Mouse (Mus musculus): ENCODE data around the gene Colgalt1. TPM values are rescaled to one million over a fixed set of nuclear protein-coding genes. Genes with fewer than 3 reads are reported as not detected.

The Colgalt1 gene
- polyA plus RNA-seq, 1 experiment from 2014 or later: 57.5 TPM

- ATAC-seq (ENCODE audit: low FRiP score): no peak
- H3K4me3 ChIP-seq: peak overlapping the region; percentile 4; the same call in 1 of the 2 replicates
- no peaks in the 10 kb centered on the region for H3K9me3 ChIP-seq
- H3K4me2 ChIP-seq: peak overlapping the region; percentile 81
- H3K36me3 ChIP-seq: no peaks in the 10 kb centered on the region; the same call in 1 of the 2 replicates
- WGBS: 71% methylated on average over 9 of the region's 9 CpGs
- peaks cover 43% of the 10 kb centered on the region for H3K4me1 ChIP-seq (replicated peaks)
- peaks cover 9% of the 10 kb centered on the region for H3K27me3 ChIP-seq
- peak overlapping the region; percentile 78 for H3K27ac ChIP-seq
- H3K9ac ChIP-seq: no peak overlapping the region
Measured at GRCm38 (mm10) chr8:71572847-71573633, 37.8 kb upstream of the Colgalt1 start.

DNA sequence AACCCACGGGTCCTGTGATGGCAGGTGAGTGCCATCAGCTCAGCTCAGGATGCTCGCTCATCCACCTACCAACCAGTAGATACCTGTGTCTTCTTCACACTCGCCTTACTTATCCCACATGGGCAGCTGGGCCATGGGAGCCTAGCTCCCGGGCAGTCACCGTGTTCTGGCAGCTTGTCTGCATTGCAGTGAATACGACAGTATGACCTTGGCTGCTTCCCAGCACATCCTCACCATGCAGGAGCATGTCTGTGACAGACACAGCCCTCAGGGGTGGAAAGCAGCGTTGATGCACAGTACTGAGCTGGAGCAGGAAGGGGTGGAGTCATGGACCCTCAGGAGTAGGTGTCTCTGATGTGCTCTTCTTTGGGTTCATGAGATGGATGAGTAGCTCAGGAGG, 36.4 kb upstream of the Colgalt1 start:
- Histone ChIP-seq H3K27me3 (peaks cover 3% of the 10 kb centered on the region; the same call in 1 of the 2 replicates), H3K27ac (no peak overlapping the region), H3K4me2 (no peak overlapping the region), H3K9me3 (no peaks in the 10 kb centered on the region), H3K36me3 (peaks cover 2% of the 10 kb centered on the region; the same call in 1 of the 2 replicates), H3K4me3 (no peak overlapping the region), H3K9ac (no peak overlapping the region), H3K4me1 (replicated peaks) (peaks cover 35% of the 10 kb centered on the region)
- no peak for ATAC-seq (ENCODE audit: low FRiP score)
- 78% methylated on average over 7 of the region's 7 CpGs for WGBS

GRCm38 (mm10) chr8:71575020-71575419, 35.8 kb upstream of the Colgalt1 start:
- Histone ChIP-seq H3K9me3 (no peaks in the 10 kb centered on the region), H3K4me1 (replicated peaks) (peaks cover 41% of the 10 kb centered on the region), H3K27ac (no peak overlapping the region), H3K9ac (no peak overlapping the region), H3K4me2 (no peak overlapping the region), H3K27me3 (peaks cover 9% of the 10 kb centered on the region; the same call in 1 of the 2 replicates), H3K4me3 (no peak overlapping the region), H3K36me3 (peaks cover 6% of the 10 kb centered on the region; the same call in 1 of the 2 replicates)
- 75% methylated on average over 1 of the region's 1 CpGs for WGBS
- ATAC-seq (ENCODE audit: low FRiP score): no peak

- Histone ChIP-seq H3K27ac (no peak overlapping the region), H3K4me2 (no peak overlapping the region), H3K36me3 (peaks cover 27% of the 10 kb centered on the region), H3K4me3 (no peak overlapping the region), H3K9ac (no peak overlapping the region), H3K27me3 (peaks cover 13% of the 10 kb centered on the region; the same call in 1 of the 2 replicates), H3K9me3 (no peaks in the 10 kb centered on the region), H3K4me1 (replicated peaks) (peaks cover 23% of the 10 kb centered on the region)
- 73% methylated on average over 4 of the region's 4 CpGs for WGBS
- no peak for ATAC-seq (ENCODE audit: low FRiP score)
Measured at GRCm38 (mm10) chr8:71577856-71578387, 32.9 kb upstream of the Colgalt1 start.

DNA sequence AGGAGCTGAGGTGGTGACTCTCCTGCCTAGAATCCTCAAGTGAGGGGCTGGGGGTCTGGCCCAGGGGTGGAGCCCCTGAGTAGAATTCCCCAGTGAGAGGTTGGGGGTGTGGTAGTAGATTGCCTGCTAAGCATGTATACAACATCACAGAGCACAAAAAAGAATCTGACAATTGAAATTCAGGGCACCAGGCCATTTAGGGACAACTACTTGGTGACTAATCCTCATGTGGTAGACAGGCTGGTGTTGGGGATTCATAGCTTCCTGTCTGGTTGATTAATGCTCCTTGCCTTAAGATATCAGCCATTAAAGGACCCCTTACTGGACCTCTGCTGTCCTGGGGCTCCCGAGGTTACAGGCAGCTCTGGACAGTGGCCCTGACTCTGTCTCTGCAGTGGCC, 31.8 kb upstream of the Colgalt1 start:
- H3K27ac ChIP-seq: peak overlapping the region; percentile 35; the same call in 1 of the 2 replicates
- no peak for ATAC-seq (ENCODE audit: low FRiP score)
- no peak overlapping the region for H3K4me3 ChIP-seq
- peaks cover 19% of the 10 kb centered on the region for H3K4me1 ChIP-seq (replicated peaks)
- WGBS: 89% methylated on average over 1 of the region's 1 CpGs
- H3K9ac ChIP-seq: no peak overlapping the region
- no peaks in the 10 kb centered on the region for H3K9me3 ChIP-seq
- H3K4me2 ChIP-seq: no peak overlapping the region
- H3K27me3 ChIP-seq: peaks cover 13% of the 10 kb centered on the region; the same call in 1 of the 2 replicates
- peaks cover 32% of the 10 kb centered on the region for H3K36me3 ChIP-seq

- ATAC-seq (ENCODE audit: low FRiP score): 0 out of 2 replicates have a peak, but pooled peaks have one; percentile 11
- Histone ChIP-seq H3K4me1 (replicated peaks) (peaks cover 15% of the 10 kb centered on the region), H3K9ac (no peak overlapping the region)
Measured at GRCm38 (mm10) chr8:71579476-71579875, 31.3 kb upstream of the Colgalt1 start.

GRCm38 (mm10) chr8:71580201-71580600, 30.6 kb upstream of the Colgalt1 start:
- H3K4me3 ChIP-seq: no peak overlapping the region
- ATAC-seq (ENCODE audit: low FRiP score): peak; percentile 46; the same call in 1 of the 2 replicates

More at GRCm38 (mm10) chr8:71579476-71579875, 31.3 kb upstream of the Colgalt1 start:
- Histone ChIP-seq H3K36me3 (peaks cover 37% of the 10 kb centered on the region), H3K27ac (peak overlapping the region; percentile 35; the same call in 1 of the 2 replicates), H3K4me2 (no peak overlapping the region), H3K9me3 (no peaks in the 10 kb centered on the region), H3K4me3 (no peak overlapping the region), H3K27me3 (peaks cover 13% of the 10 kb centered on the region; the same call in 1 of the 2 replicates)
- 86% methylated on average over 14 of the region's 14 CpGs for WGBS

GRCm38 (mm10) chr8:71586891-71587290, 23.9 kb upstream of the Colgalt1 start:
- H3K4me1 ChIP-seq (replicated peaks): peaks cover 12% of the 10 kb centered on the region
- H3K9me3 ChIP-seq: no peaks in the 10 kb centered on the region
- H3K36me3 ChIP-seq: peaks cover 44% of the 10 kb centered on the region
- no peak overlapping the region for H3K4me2 ChIP-seq
- no peaks in the 10 kb centered on the region for H3K27me3 ChIP-seq
- H3K27ac ChIP-seq: no peak overlapping the region
- H3K9ac ChIP-seq: no peak overlapping the region
- ATAC-seq (ENCODE audit: low FRiP score): no peak
- 78% methylated on average over 2 of the region's 2 CpGs for WGBS
- H3K4me3 ChIP-seq: no peak overlapping the region

More at GRCm38 (mm10) chr8:71580201-71580600, 30.6 kb upstream of the Colgalt1 start:
- Histone ChIP-seq H3K27ac (no peak overlapping the region), H3K4me1 (replicated peaks) (peaks cover 13% of the 10 kb centered on the region), H3K4me2 (no peak overlapping the region), H3K9ac (no peak overlapping the region), H3K36me3 (peaks cover 44% of the 10 kb centered on the region), H3K9me3 (no peaks in the 10 kb centered on the region), H3K27me3 (peaks cover 13% of the 10 kb centered on the region; the same call in 1 of the 2 replicates)
- 26% methylated on average over 9 of the region's 9 CpGs for WGBS

DNA sequence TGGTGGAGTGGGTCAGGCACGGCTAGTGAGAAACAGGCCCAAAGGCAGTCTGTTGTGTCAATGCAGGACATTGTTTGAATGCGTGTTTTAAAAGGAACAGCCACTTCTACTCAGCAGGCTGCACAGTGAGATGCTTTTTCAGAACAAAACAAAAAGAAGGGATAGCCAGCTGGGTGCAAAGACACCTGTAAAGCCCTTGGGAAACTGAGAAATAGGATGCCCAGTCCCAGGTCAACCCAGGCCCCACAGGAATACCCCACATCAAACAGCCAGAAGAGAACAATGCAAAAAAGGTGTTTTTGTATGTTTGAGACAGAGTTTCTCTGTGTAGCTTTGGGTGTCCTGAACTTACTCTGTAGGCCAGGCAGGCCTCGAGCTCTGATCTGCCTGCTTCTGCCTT, 22.0 kb upstream of the Colgalt1 start:
- peaks cover 25% of the 10 kb centered on the region for H3K4me1 ChIP-seq (replicated peaks)

DNA sequence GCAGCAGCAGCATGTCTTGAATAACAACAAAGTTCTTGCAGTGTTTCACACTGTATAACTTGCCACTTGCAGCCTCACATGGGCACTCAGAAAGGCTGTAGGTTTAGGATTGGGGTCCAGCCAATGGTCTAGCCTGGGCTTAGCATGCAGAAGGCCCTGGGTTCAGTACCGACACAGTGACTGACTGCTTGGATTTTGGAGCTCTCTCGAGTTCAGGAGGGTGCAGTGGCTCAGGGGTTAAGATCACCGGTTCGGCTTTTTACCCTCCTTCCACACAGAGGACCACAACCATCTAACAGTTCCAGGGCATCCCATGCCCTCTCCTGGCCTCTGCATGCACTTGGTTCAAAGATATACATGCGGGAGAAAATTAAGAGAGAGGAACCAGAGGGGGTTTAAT, 19.8 kb upstream of the Colgalt1 start:
- Histone ChIP-seq H3K4me3 (peak overlapping the region; percentile 66), H3K27me3 (no peaks in the 10 kb centered on the region), H3K36me3 (peaks cover 29% of the 10 kb centered on the region), H3K4me1 (replicated peaks) (peaks cover 34% of the 10 kb centered on the region), H3K4me2 (peak overlapping the region; percentile 85), H3K27ac (peak overlapping the region; percentile 99), H3K9ac (peak overlapping the region; percentile 96), H3K9me3 (no peaks in the 10 kb centered on the region)
- no peak for ATAC-seq (ENCODE audit: low FRiP score)
- WGBS: 26% methylated on average over 5 of the region's 5 CpGs

More for the DNA sequence above, 22.0 kb upstream of the Colgalt1 start:
- Histone ChIP-seq H3K4me3 (no peak overlapping the region), H3K9ac (no peak overlapping the region), H3K4me2 (no peak overlapping the region), H3K27me3 (no peaks in the 10 kb centered on the region), H3K9me3 (no peaks in the 10 kb centered on the region), H3K36me3 (peaks cover 39% of the 10 kb centered on the region), H3K27ac (no peak overlapping the region)
- WGBS: 74% methylated on average over 3 of the region's 3 CpGs
- no peak for ATAC-seq (ENCODE audit: low FRiP score)

GRCm38 (mm10) chr8:71591471-71592373, 19.1 kb upstream of the Colgalt1 start, which contains the start of gene Pgls:
Gene Pgls, plus strand, starts transcription at chr8:71592176.
- Histone ChIP-seq H3K9me3 (no peaks in the 10 kb centered on the region), H3K4me1 (replicated peaks) (peaks cover 40% of the 10 kb centered on the region), H3K27me3 (no peaks in the 10 kb centered on the region), H3K9ac (peak within 1 kb of the TSS; percentile 96), H3K4me3 (peak within 1 kb of the TSS; percentile 66), H3K36me3 (peaks cover 24% of the 10 kb centered on the region), H3K27ac (peak within 1 kb of the TSS; percentile 99), H3K4me2 (peak within 1 kb of the TSS; percentile 85)
- under 1% methylated on average over 71 of the region's 71 CpGs for WGBS
- ATAC-seq (ENCODE audit: low FRiP score): peak; percentile 83
